ENCODE assay signal across 8 mouse cellular contexts in genomic region chr1:13425601-13426327, GRCm38 (mm10).
DNase-seq lines count a peak whose midpoint lies in the region; ATAC-seq and TF ChIP-seq lines count a peak whose summit lies in the region.

No protein-coding gene starts in this region.

- H3K4me1 ChIP-seq in heart, embryonic 11.5 days (ENCODE audit: control insufficient read depth, insufficient read depth, low read length) = no peaks in the 10 kb centered on the region
- peaks cover 39% of the 10 kb centered on the region for H3K4me1 ChIP-seq in G1E (ENCODE audit: insufficient read depth, low read depth, low read length)
- H3K4me1 ChIP-seq in hindbrain, embryonic 11.5 days (replicated peaks; ENCODE audit: control insufficient read depth, insufficient read depth, low read length) = no peaks in the 10 kb centered on the region
- peaks cover 12% of the 10 kb centered on the region for H3K4me1 ChIP-seq in midbrain, embryonic 10.5 days

- DNase-seq in heart, postnatal 4 days = no peak
- DNase-seq in G1E (ENCODE audit: low spot score) = no peak
- no peak for DNase-seq in hindbrain, embryonic 11.5 days (ENCODE audit: low spot score)
- DNase-seq in midbrain, embryonic 10.5 days (ENCODE audit: low spot score) = no peak
- no peak for DNase-seq in yolk sac, embryonic 10.5 days (ENCODE audit: low spot score)
- DNase-seq in cerebellum, adult 9-10 months = no peak

- peak overlapping the region; percentile 66 for H3K4me2 ChIP-seq in heart, embryonic 11.5 days
- H3K4me2 ChIP-seq in hindbrain, embryonic 11.5 days (replicated peaks; ENCODE audit: low read depth, low read length) = peak overlapping the region; percentile 44

- H3K9ac ChIP-seq in heart, embryonic 11.5 days (ENCODE audit: low read depth, low read length) = peak overlapping the region; percentile 69
- no peak overlapping the region for H3K9ac ChIP-seq in hindbrain, embryonic 11.5 days (ENCODE audit: low read depth, low read length)

- H3K36me3 ChIP-seq in heart, embryonic 11.5 days (ENCODE audit: control insufficient read depth, insufficient read depth, low read length) = no peaks in the 10 kb centered on the region
- H3K36me3 ChIP-seq in G1E (replicated peaks) = no peaks in the 10 kb centered on the region
- no peaks in the 10 kb centered on the region for H3K36me3 ChIP-seq in hindbrain, embryonic 11.5 days (ENCODE audit: control insufficient read depth, insufficient read depth, low read length)
- no peaks in the 10 kb centered on the region for H3K36me3 ChIP-seq in midbrain, embryonic 10.5 days

- ATAC-seq in heart, embryonic 11.5 days (replicated peaks; ENCODE audit: insufficient number of reproducible peaks, low FRiP score, low TSS enrichment) = no peak
- no peak for ATAC-seq in G1E (ENCODE audit: extremely low read depth, insufficient number of reproducible peaks, low FRiP score, poor library complexity, severe bottlenecking)
- ATAC-seq in hindbrain, embryonic 11.5 days (ENCODE audit: low FRiP score) = peak; percentile 39; the same call in 1 of the 2 replicates
- no peak for ATAC-seq in erythroid progenitor cell, adult 5-6 weeks (replicated peaks; ENCODE audit: low FRiP score, poor library complexity, severe bottlenecking)

- WGBS in heart, embryonic 11.5 days (ENCODE audit: insufficient replicate concordance) = 27% methylated on average over 9 of the region's 9 CpGs
- 25% methylated on average over 9 of the region's 9 CpGs for WGBS in hindbrain, embryonic 11.5 days
- 29% methylated on average over 9 of the region's 9 CpGs for WGBS in midbrain, embryonic 10.5 days

- no peak for TF ChIP-seq CTCF in G1E (IDR thresholded peaks at IDR 0.05; ENCODE audit: low read depth, low read length)

- H3K4me3 ChIP-seq in heart, embryonic 11.5 days (ENCODE audit: low read depth, low read length) = peak overlapping the region; percentile 44
- H3K4me3 ChIP-seq in G1E (ENCODE audit: low read depth, low read length) = peak overlapping the region; percentile 71
- peak overlapping the region; percentile 35 for H3K4me3 ChIP-seq in hindbrain, embryonic 11.5 days (ENCODE audit: low read depth, low read length)
- peak overlapping the region; percentile 53 for H3K4me3 ChIP-seq in midbrain, embryonic 10.5 days

- H3K27me3 ChIP-seq in heart, embryonic 11.5 days (ENCODE audit: control insufficient read depth, insufficient read depth, low read length) = no peaks in the 10 kb centered on the region
- H3K27me3 ChIP-seq in G1E (ENCODE audit: insufficient read depth, low read length) = peaks cover 8% of the 10 kb centered on the region
- no peaks in the 10 kb centered on the region for H3K27me3 ChIP-seq in hindbrain, embryonic 11.5 days (ENCODE audit: control insufficient read depth, insufficient read depth, low read length)
- 0 out of 2 replicates have a peak, but pooled peaks cover 3% of the 10 kb centered on the region for H3K27me3 ChIP-seq in midbrain, embryonic 10.5 days (ENCODE audit: low read depth, poor library complexity, severe bottlenecking)

- H3K27ac ChIP-seq in heart, embryonic 11.5 days (ENCODE audit: low read depth, low read length) = no peak overlapping the region
- no peak overlapping the region for H3K27ac ChIP-seq in hindbrain, embryonic 11.5 days (ENCODE audit: low read depth, low read length)
- peak overlapping the region; percentile 78 for H3K27ac ChIP-seq in midbrain, embryonic 10.5 days (replicated peaks)

- H3K9me3 ChIP-seq in heart, embryonic 11.5 days (replicated peaks; ENCODE audit: control insufficient read depth, low read length) = no peaks in the 10 kb centered on the region
- H3K9me3 ChIP-seq in G1E (replicated peaks) = no peaks in the 10 kb centered on the region
- H3K9me3 ChIP-seq in hindbrain, embryonic 11.5 days (ENCODE audit: control insufficient read depth, low read length) = no peaks in the 10 kb centered on the region
- H3K9me3 ChIP-seq in midbrain, embryonic 10.5 days (replicated peaks) = no peaks in the 10 kb centered on the region
